ENCODE assay signal across 14 mouse cellular contexts in the genomic region with DNA sequence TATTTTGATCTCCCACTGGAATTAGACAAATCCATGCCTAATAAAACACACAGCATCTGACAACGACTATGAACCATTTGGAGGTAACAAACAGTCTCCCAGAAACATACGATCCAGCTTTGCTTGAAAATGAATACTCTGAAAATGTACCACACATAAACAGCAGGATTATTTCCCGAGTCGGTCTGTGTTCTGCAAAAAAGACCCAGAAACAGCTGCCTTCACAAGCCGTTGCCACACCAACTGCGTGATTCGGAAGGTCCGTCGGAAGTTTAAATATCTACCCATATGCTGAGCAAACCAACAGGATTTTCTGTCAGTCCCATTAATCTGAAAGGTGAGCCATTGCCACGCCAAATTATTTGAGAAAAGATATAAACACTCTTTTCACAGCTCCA.
A peak's percentile ranks its signal among the peaks of the same experiment; 100 is the strongest.
DNase-seq lines count a peak whose midpoint lies in the region; ATAC-seq and TF ChIP-seq lines count a peak whose summit lies in the region.
"Had no signal": no experiment of that assay in that cellular context is flagged by ENCODE, and none has a peak within 500 bp of the region (broad histone marks: within the 10 kb centered on the region; RNA-seq: fewer than 3 reads in every experiment).

No protein-coding gene starts in this region.

- no peaks in the 10 kb centered on the region for H3K9me3 ChIP-seq in hindbrain, postnatal 0 days (ENCODE audit: low read length)
- no peaks in the 10 kb centered on the region for H3K9me3 ChIP-seq in hindbrain, embryonic 12.5 days (replicated peaks)
- H3K9me3 ChIP-seq in lung, embryonic 16.5 days (ENCODE audit: control insufficient read depth, low read length), result no peaks in the 10 kb centered on the region
- H3K9me3 ChIP-seq in intestine, postnatal 0 days (ENCODE audit: control insufficient read depth), result no peaks in the 10 kb centered on the region
- no peaks in the 10 kb centered on the region for H3K9me3 ChIP-seq in stomach, embryonic 16.5 days (replicated peaks; ENCODE audit: control insufficient read depth, low read length)
- H3K9me3 ChIP-seq: megakaryocyte, embryonic 14.5 days had no signal

- no peaks in the 10 kb centered on the region for H3K36me3 ChIP-seq in hindbrain, postnatal 0 days (ENCODE audit: insufficient read depth, low read length)
- no peaks in the 10 kb centered on the region for H3K36me3 ChIP-seq in hindbrain, embryonic 12.5 days
- 0 out of 2 replicates have a peak, but pooled peaks cover 3% of the 10 kb centered on the region for H3K36me3 ChIP-seq in lung, embryonic 16.5 days (ENCODE audit: control insufficient read depth, insufficient read depth, low read length)
- H3K36me3 ChIP-seq in intestine, postnatal 0 days (ENCODE audit: control insufficient read depth, insufficient read depth), result no peaks in the 10 kb centered on the region
- H3K36me3 ChIP-seq in stomach, embryonic 16.5 days (ENCODE audit: control insufficient read depth, insufficient read depth, low read length), result no peaks in the 10 kb centered on the region

- H3K9ac ChIP-seq in hindbrain, postnatal 0 days (replicated peaks; ENCODE audit: low read length), result no peak overlapping the region
- no peak overlapping the region for H3K9ac ChIP-seq in hindbrain, embryonic 12.5 days
- peak overlapping the region; percentile 32; the same call in 1 of the 2 replicates for H3K9ac ChIP-seq in lung, embryonic 16.5 days (ENCODE audit: low read length)
- H3K9ac ChIP-seq in intestine, postnatal 0 days (ENCODE audit: low read depth, low read length), result peak overlapping the region; percentile 40; the same call in 1 of the 2 replicates
- peak overlapping the region; percentile 62 for H3K9ac ChIP-seq in stomach, embryonic 16.5 days (ENCODE audit: low read length)

- H3K4me3 ChIP-seq in hindbrain, postnatal 0 days (ENCODE audit: low read length), result no peak overlapping the region
- no peak overlapping the region for H3K4me3 ChIP-seq in hindbrain, embryonic 12.5 days
- H3K4me3 ChIP-seq in lung, embryonic 16.5 days (ENCODE audit: low read length), result peak overlapping the region; percentile 44
- H3K4me3 ChIP-seq in intestine, postnatal 0 days (ENCODE audit: low read depth, low read length), result peak overlapping the region; percentile 32
- H3K4me3 ChIP-seq in stomach, embryonic 16.5 days (replicated peaks; ENCODE audit: low read length), result peak overlapping the region; percentile 50

- TF ChIP-seq CTCF in hindbrain, postnatal 0 days (IDR thresholded peaks at IDR 0.05; ENCODE audit: low read depth), result no peak
- TF ChIP-seq CTCF in intestine, postnatal 0 days (IDR thresholded peaks at IDR 0.05; ENCODE audit: low read depth), result no peak

- peak overlapping the region; percentile 31 for H3K4me2 ChIP-seq in hindbrain, postnatal 0 days (ENCODE audit: low read depth, low read length)
- no peak overlapping the region for H3K4me2 ChIP-seq in hindbrain, embryonic 12.5 days (replicated peaks)
- peak overlapping the region; percentile 45 for H3K4me2 ChIP-seq in lung, embryonic 16.5 days (ENCODE audit: low read depth, low read length)
- H3K4me2 ChIP-seq in intestine, postnatal 0 days (replicated peaks; ENCODE audit: low read depth), result peak overlapping the region; percentile 46
- H3K4me2 ChIP-seq in stomach, embryonic 16.5 days (ENCODE audit: low read depth, low read length), result peak overlapping the region; percentile 59

- 61% methylated on average over 10 of the region's 10 CpGs for WGBS in hindbrain, postnatal 0 days
- WGBS in hindbrain, embryonic 12.5 days, result 70% methylated on average over 10 of the region's 10 CpGs
- WGBS in lung, embryonic 16.5 days, result 43% methylated on average over 10 of the region's 10 CpGs
- 65% methylated on average over 10 of the region's 10 CpGs for WGBS in intestine, postnatal 0 days
- WGBS in stomach, embryonic 16.5 days, result 34% methylated on average over 10 of the region's 10 CpGs

- no peaks in the 10 kb centered on the region for H3K4me1 ChIP-seq in hindbrain, postnatal 0 days (ENCODE audit: insufficient read depth, low read length)
- H3K4me1 ChIP-seq in hindbrain, embryonic 12.5 days, result peaks cover 2% of the 10 kb centered on the region; the same call in 1 of the 2 replicates
- peaks cover 16% of the 10 kb centered on the region for H3K4me1 ChIP-seq in lung, embryonic 16.5 days (replicated peaks; ENCODE audit: control insufficient read depth, insufficient read depth, low read length)
- H3K4me1 ChIP-seq in intestine, postnatal 0 days (replicated peaks; ENCODE audit: control insufficient read depth, insufficient read depth, low read length), result no peaks in the 10 kb centered on the region
- H3K4me1 ChIP-seq in stomach, embryonic 16.5 days (ENCODE audit: control insufficient read depth, insufficient read depth, low read length), result 0 out of 2 replicates have a peak, but pooled peaks cover 2% of the 10 kb centered on the region

- no peak for DNase-seq in hindbrain, postnatal 0 days (ENCODE audit: low spot score)
- no peak for DNase-seq in lung, postnatal 25 days (ENCODE audit: low spot score)
- no peak for DNase-seq in thymus, postnatal 0 days (ENCODE audit: low spot score)
- DNase-seq: adrenal gland, postnatal 25 days; cerebellum, adult 18-20 months; layer of hippocampus, adult 9-11 months; spleen, adult 18-20 months; thymus, adult 2 months had no signal

- H3K27ac ChIP-seq in hindbrain, postnatal 0 days, result no peak overlapping the region
- no peak overlapping the region for H3K27ac ChIP-seq in hindbrain, embryonic 12.5 days
- peak overlapping the region; percentile 87 for H3K27ac ChIP-seq in lung, embryonic 16.5 days (ENCODE audit: low read length)
- no peak overlapping the region; the same call in 1 of the 2 replicates for H3K27ac ChIP-seq in intestine, postnatal 0 days (ENCODE audit: low read depth, low read length)
- peak overlapping the region; percentile 95 for H3K27ac ChIP-seq in stomach, embryonic 16.5 days (ENCODE audit: low read length)

- ATAC-seq in hindbrain, postnatal 0 days, result no peak
- ATAC-seq in hindbrain, embryonic 12.5 days (ENCODE audit: low FRiP score), result no peak
- ATAC-seq in lung, embryonic 16.5 days (ENCODE audit: low read depth), result no peak
- ATAC-seq in intestine, postnatal 0 days, result no peak
- ATAC-seq in stomach, embryonic 16.5 days (ENCODE audit: insufficient read depth, low FRiP score), result no peak
- ATAC-seq: forebrain, embryonic 14.5 days had no signal

- H3K27me3 ChIP-seq in hindbrain, postnatal 0 days (ENCODE audit: insufficient read depth, low read length), result no peaks in the 10 kb centered on the region
- H3K27me3 ChIP-seq in hindbrain, embryonic 12.5 days, result no peaks in the 10 kb centered on the region
- no peaks in the 10 kb centered on the region for H3K27me3 ChIP-seq in lung, embryonic 16.5 days (ENCODE audit: control insufficient read depth, insufficient read depth, low read depth, low read length)
- no peaks in the 10 kb centered on the region for H3K27me3 ChIP-seq in intestine, postnatal 0 days (replicated peaks; ENCODE audit: control insufficient read depth, insufficient read depth, low read length)
- no peaks in the 10 kb centered on the region for H3K27me3 ChIP-seq in stomach, embryonic 16.5 days (ENCODE audit: control insufficient read depth, insufficient read depth, low read length)
- H3K27me3 ChIP-seq: megakaryocyte, embryonic 14.5 days had no signal

Comparison
In these comparisons a context has a peak if more than half of its experiments do, and no peak if none do; other contexts are left out.
1. H3K27ac ChIP-seq: peak in lung, embryonic 16.5 days (single experiment) and stomach, embryonic 16.5 days (single experiment); none in hindbrain, postnatal 0 days (single experiment), hindbrain, embryonic 12.5 days (single experiment) and intestine, postnatal 0 days (single experiment).
2. H3K4me3 ChIP-seq: peak in lung, embryonic 16.5 days (single experiment), intestine, postnatal 0 days (single experiment) and stomach, embryonic 16.5 days (single experiment); none in hindbrain, postnatal 0 days (single experiment) and hindbrain, embryonic 12.5 days (single experiment).
3. H3K9ac ChIP-seq: peak in lung, embryonic 16.5 days (single experiment), intestine, postnatal 0 days (single experiment) and stomach, embryonic 16.5 days (single experiment); none in hindbrain, postnatal 0 days (single experiment) and hindbrain, embryonic 12.5 days (single experiment).